Mouse (Mus musculus) liver, postnatal 0 days (tissue): ENCODE results near the gene Dock4.

Experiments used
- CTCF ChIP-seq: sonication (generic); IDR thresholded peaks from 2 replicates; pipeline ENCODE4 v1.5.1; 2016; ENCODE audit warnings: antibody characterized with exemption, low read depth
- EP300 ChIP-seq: IDR thresholded peaks from 2 replicates; pipeline ENCODE4 v1.6.1; 2016; ENCODE audit warnings: antibody characterized with exemption, low read depth, mild to moderate bottlenecking

GRCm38 (mm10) chr12:40568365-40568885, 122.7 kb downstream of the Dock4 start:
- TF ChIP-seq CTCF (no peak), EP300 (no peak)
